Mouse (Mus musculus) left cerebral cortex, postnatal 25 days (tissue): Measurements from ENCODE around the gene Plppr1. TPM values are rescaled to one million over a fixed set of nuclear protein-coding genes. Genes with fewer than 3 reads are reported as not detected.
"Not testable (repeated sequence)": the region's sequence is repeated elsewhere in the genome, so short reads cannot be mapped to it uniquely, and the experiment has no call there.

Experiments
- DNase-seq, 2 experiments: peaks; one replicate each; pipeline ENCODE4 v3.0.0; 2022; ENCODE audit warnings: low spot score in 2 of 2, mixed read lengths in 1 of 2
- intact Hi-C: fragments of 180-260 bp; cut with DNase I; formaldehyde crosslinking; loops from one replicate; pipeline ENCODE4 v1.15.1; 2025
- total RNA-seq, 2 experiments: library from RNA; stranded (reverse); gene quantifications; 2 replicates each; pipeline ENCODE4 v1.2.3; 2021

Plppr1 gene
- total RNA-seq, 2 experiments from 2014 or later, result 8.6 to 13.9 TPM

DNA sequence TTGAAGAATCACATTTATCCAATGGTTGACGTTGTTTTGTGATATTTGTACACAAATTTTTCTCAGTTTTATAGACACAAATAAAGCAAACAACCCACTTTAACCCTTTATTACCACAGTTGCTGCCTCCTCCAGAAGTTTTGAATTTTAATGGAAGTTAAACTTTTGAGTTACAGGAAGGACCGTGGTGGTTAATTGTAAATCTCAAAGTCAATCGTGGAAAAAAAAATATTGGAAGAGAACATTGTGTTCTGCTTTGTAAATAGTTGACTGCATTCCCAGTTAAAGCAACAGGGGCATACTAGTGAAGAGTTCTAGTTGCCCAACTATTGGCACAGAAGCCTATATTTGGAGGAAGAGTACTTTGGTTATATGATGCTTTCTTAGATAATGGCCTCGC lies 278.9 kb downstream of the Plppr1 start:
- intact Hi-C loops, DNase-seq: not testable (repeated sequence)

- DNase-seq, intact Hi-C loops: not testable (repeated sequence)
Measured at GRCm38 (mm10) chr4:49340091-49340490, 281.0 kb downstream of the Plppr1 start.

- DNase-seq, intact Hi-C loops: not testable (repeated sequence)
Measured at GRCm38 (mm10) chr4:49348001-49348400, 288.9 kb downstream of the Plppr1 start.

GRCm38 (mm10) chr4:49348677-49349076 lies 289.6 kb downstream of the Plppr1 start:
- intact Hi-C loops, result no loop called here
- DNase-seq, result no peak

DNA sequence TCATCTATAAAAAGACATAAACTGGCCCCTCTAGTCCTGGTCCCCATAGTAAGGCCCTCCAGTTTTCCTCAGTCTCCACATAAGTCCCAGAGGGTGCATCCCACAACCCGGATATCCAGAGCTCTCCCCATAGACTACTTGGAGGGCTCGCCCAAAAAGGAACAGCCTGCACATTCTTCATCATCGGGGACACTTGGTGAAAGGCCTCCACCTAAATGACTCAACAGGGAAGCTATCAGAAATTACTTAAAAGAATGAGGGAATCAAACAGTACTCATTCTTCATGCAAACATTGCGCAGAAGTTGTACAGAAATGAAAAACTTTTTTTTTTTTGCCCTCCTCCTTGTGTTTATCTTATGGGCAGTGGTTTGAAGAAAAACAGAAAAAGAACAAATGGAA lies 291.4 kb downstream of the Plppr1 start:
- intact Hi-C loops, result loop anchor here (1.0 kb wide), 1 partner anchor 85 kb away; no protein-coding TSS in a partner anchor
- DNase-seq, result no peak

GRCm38 (mm10) chr4:49357097-49357496 lies 298.0 kb downstream of the Plppr1 start:
- intact Hi-C loops, result no loop called here
- no peak for DNase-seq

DNA sequence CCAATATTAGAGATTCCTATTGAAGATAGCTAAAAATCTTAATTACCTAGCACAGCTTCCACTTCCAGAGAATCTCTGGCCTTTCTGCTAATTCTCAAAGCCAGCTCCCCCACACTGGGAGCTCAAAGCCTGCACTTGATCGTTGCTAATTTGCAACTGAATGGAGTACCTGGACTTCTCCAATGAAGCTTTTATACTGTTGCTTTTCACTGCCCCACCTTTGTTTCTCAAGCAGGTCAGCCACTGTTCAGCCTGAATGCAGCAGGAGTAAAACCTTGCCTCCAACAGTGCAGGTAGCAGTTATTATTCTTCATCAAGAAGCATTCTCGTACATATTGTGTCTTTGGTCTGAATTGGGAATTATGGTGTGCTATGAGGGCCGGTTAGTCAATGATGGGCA lies 309.0 kb downstream of the Plppr1 start:
- intact Hi-C loops, DNase-seq: not testable (repeated sequence)

- intact Hi-C loops, DNase-seq: not testable (repeated sequence)
Measured at GRCm38 (mm10) chr4:49383576-49384318, 324.7 kb downstream of the Plppr1 start.

DNA sequence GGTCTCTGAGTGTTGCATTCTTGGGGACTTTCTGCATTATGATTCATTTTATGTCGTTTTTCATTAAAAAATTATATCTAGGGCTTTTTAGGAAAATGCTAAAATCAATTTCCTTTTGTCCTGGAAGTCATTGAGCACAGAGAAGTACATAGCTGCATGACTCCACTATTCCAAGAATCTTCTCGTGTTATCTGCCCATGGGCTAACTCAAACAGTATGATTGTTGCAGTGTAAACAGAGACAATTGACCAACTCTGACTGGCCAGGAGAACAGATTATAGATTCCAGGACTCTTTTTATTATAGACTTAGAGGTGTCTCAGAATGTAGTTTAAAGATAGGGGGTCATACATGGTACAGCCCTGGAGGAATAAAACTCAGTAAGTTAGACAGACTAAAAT lies 327.8 kb downstream of the Plppr1 start:
- no peak for DNase-seq
- intact Hi-C loops, result no loop called here
